Mouse (Mus musculus) spleen, postnatal 14 days (tissue): Measurements from ENCODE around the gene Katnb1.

Source experiments
- DNase-seq, 2 experiments: peaks; one replicate each; pipeline ENCODE4 v3.0.0; 2021 to 2022; ENCODE audit warnings: low spot score in 2 of 2

Katnb1 gene

GRCm38 (mm10) chr8:95140555-95140954 lies 59.6 kb downstream of the Katnb1 start:
- DNase-seq, result no peak

- DNase-seq, result no peak
Observed at GRCm38 (mm10) chr8:95141026-95141425, 60.0 kb downstream of the Katnb1 start.

GRCm38 (mm10) chr8:95141469-95142074 lies 60.6 kb downstream of the Katnb1 start:
- DNase-seq, result no peak

- peak; percentile 18 to 43 for DNase-seq
Observed at GRCm38 (mm10) chr8:95142075-95142831, 61.3 kb downstream of the Katnb1 start.

GRCm38 (mm10) chr8:95142985-95143804 lies 62.2 kb downstream of the Katnb1 start:
- no peak for DNase-seq

GRCm38 (mm10) chr8:95143805-95144630 lies 63.0 kb downstream of the Katnb1 start:
- no peak for DNase-seq

GRCm38 (mm10) chr8:95144631-95145015 lies 63.6 kb downstream of the Katnb1 start:
- DNase-seq, result no peak

- DNase-seq, result no peak
Observed at GRCm38 (mm10) chr8:95146044-95146745, 65.2 kb downstream of the Katnb1 start.

- DNase-seq, result no peak
Observed at GRCm38 (mm10) chr8:95146846-95147245, 65.9 kb downstream of the Katnb1 start.

GRCm38 (mm10) chr8:95149426-95149825 lies 68.4 kb downstream of the Katnb1 start:
- no peak for DNase-seq

GRCm38 (mm10) chr8:95150608-95151007 lies 69.6 kb downstream of the Katnb1 start:
- no peak for DNase-seq
